Mouse (Mus musculus): ENCODE data around the gene Fbxw7.

The Fbxw7 gene

DNA sequence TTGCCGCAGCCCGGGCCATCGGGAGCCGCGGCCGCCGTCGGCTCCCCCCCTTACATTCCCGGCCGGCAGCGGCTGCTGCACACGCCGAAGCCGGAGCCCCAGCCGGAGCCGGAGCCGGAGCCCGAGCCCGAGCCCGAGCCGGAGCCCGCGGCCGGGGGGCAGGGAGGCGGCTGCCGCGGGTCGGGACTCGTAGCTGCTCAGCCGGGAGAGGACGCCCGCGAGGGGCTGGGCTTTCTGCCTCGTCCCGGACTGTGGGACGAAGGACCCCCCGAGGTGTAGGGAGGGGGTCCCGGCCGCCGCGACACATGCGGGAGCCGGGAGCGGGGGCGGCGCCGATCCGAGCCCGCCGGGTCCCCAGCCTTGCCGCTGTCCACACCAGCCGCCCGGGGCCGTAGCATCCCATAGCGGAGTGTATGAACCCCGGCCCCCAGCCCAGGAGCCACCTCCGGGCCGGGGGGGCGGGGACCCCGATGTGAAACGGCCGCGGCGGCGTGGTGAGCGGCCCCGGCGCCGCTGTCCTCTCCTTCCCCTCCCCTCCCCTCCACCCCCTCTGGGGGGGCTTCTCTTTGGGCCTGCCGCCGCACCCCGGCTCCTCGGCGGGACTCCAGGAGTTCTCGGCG, at the start of gene Fbxw7:
TSS of gene Fbxw7 (plus strand) at position 507 of the 620 bp plus-strand sequence.
- DNase-seq (ENCODE audit: low spot score): no peak

GRCm38 (mm10) chr3:84768940-84769339, 46.1 kb upstream of the Fbxw7 start:
- no peak for DNase-seq (ENCODE audit: low spot score)

GRCm38 (mm10) chr3:84769411-84769810, 45.7 kb upstream of the Fbxw7 start:
- DNase-seq (ENCODE audit: low spot score): no peak

DNA sequence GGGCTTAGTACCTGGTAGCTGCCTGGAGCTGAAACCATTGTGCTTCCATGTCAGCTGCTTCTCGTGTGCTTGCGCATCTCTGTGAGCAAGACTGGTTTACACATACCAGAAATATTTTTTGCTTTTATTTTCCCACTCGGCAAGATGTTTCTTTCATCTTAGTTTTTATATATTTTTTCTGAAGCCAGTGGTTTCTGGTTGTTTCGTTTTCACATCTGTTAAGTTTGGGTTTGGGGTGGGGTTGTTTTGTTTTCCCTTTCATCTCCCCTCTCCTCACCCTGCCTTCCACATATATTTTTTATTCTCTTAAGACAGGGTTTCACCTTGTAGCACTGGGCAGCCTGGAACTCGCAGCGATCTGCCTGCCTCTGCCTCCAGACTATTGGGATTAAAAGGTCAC, 44.5 kb upstream of the Fbxw7 start:
- DNase-seq (ENCODE audit: low spot score): no peak

GRCm38 (mm10) chr3:84771980-84772379, 43.1 kb upstream of the Fbxw7 start:
- no peak for DNase-seq (ENCODE audit: low spot score)

DNA sequence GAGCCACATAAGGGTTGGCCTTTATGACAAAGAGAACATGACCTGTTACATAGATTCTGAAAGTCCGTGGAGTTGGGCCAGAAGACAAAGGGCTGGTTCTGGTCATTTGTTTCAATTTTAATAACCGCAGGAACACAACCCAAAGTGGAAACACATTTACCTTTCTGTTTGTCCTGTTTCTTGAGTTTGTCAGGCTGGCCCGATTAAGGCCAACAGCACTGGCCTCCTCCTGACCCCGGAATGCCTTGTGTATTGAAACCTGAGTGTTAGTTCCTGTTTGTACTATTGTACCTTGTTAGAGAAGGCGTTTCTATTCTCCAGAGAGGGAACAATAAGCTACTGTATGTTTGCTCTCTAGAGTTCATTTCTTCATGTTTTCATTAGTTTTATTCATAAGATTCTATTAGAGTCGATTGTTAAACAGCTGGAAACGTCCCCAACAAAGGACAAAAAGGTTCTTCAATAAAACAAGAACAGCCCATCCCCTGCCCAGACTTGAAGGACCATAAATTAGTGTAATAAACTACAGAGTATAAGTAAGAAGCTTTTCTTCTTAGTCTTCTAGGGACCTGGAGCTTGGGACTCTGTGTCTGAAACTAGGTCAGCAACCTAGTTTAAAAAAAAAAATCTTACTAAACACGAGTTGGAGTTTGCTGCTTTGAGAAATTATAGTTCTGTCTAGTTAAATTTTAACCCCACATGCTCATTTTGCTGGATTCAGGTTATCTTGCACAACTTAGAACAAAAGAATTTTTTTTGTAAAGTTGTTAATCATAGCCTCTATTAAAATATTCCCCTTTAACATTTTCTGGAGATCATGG, 40.6 kb upstream of the Fbxw7 start:
- no peak for DNase-seq (ENCODE audit: low spot score)

DNA sequence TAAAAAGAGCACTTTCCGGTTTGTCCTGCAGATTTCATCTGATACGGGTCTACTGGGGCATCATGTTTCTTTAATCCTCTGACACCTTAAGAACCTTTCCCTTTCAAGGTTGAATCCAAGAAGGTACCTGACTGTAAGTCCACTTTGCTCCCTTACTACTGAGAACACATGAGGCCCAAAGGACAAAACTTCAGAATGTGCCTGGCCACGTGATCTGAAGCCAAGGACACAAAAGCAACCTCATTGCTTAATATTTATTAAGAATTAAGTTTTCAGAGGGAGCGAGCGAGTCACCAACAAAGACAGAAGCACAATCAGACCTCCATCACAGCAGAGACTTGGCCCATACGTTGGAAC, 40.0 kb upstream of the Fbxw7 start:
- DNase-seq (ENCODE audit: low spot score): no peak

GRCm38 (mm10) chr3:84775577-84775976, 39.5 kb upstream of the Fbxw7 start:
- no peak for DNase-seq (ENCODE audit: low spot score)

GRCm38 (mm10) chr3:84776084-84776483, 39.0 kb upstream of the Fbxw7 start:
- no peak for DNase-seq (ENCODE audit: low spot score)

GRCm38 (mm10) chr3:84787914-84788313, 27.2 kb upstream of the Fbxw7 start:
- no peak for DNase-seq (ENCODE audit: low spot score)

DNA sequence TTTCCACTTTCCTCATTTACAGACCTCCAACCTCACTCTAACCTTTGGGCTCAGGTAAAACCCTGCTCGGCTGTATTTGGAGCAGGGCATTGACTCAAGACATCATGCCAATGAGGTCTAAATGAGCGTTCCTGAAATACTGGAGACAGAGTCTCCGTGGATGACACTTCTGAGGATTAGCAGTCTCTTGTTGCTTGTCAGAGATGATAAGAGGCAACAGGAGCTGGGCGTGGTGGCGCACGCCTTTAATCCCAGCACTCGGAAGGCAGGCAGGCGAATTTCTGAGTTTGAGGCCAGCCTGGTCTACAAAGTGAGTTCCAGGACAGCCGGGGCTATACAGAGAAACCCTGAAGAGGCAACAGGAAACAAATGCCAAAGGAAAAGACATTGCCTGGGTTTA, 11.0 kb upstream of the Fbxw7 start:
- DNase-seq (ENCODE audit: low spot score): no peak

DNA sequence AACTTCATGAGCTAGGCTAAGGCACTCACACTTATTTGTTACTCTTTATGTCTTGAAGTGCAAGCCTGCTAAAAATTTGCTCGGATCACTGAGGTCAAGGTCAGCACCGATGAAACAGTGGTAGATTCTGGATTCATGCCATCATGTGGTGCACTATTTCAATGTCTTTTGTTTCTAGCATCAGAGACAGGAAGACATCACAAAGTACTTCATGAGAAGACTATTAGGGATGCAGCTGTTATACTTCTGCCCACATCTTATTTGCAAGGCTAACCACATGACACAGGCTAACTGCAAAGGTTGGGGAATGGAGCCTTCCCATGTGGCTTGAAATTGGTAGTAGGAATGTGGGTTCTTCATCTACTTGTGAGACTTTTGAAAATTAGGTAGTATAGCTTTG, 8.9 kb upstream of the Fbxw7 start:
- DNase-seq (ENCODE audit: low spot score): no peak

GRCm38 (mm10) chr3:84807826-84808225, 7.2 kb upstream of the Fbxw7 start:
- DNase-seq (ENCODE audit: low spot score): no peak

DNA sequence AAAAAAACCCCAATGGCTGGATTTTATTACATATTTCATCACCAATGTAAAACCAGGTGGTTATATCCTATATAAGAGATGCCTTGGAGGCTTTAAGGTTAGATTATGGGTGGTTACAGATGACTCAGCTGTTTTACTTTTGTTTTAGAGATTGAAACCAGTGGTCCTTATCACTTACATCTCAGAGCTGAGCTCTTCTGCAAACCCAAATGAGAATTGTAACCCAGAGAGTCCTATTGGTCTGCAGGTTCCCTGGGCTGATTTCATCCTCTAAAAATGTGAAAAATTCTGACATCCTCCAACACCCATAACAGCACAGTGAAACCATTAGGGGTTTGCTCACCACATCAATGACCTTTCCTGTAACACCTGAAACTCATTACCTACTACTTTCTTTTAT, 6.2 kb upstream of the Fbxw7 start:
- no peak for DNase-seq (ENCODE audit: low spot score)

GRCm38 (mm10) chr3:84810803-84811202, 4.3 kb upstream of the Fbxw7 start:
- DNase-seq (ENCODE audit: low spot score): no peak

- no peak for DNase-seq (ENCODE audit: low spot score)
Measured at GRCm38 (mm10) chr3:84813436-84814156, 1.5 kb upstream of the Fbxw7 start.

- peak; percentile 100 for DNase-seq (ENCODE audit: low spot score)
Measured at GRCm38 (mm10) chr3:84814157-84814761, 809 bp upstream of the Fbxw7 start.

DNA sequence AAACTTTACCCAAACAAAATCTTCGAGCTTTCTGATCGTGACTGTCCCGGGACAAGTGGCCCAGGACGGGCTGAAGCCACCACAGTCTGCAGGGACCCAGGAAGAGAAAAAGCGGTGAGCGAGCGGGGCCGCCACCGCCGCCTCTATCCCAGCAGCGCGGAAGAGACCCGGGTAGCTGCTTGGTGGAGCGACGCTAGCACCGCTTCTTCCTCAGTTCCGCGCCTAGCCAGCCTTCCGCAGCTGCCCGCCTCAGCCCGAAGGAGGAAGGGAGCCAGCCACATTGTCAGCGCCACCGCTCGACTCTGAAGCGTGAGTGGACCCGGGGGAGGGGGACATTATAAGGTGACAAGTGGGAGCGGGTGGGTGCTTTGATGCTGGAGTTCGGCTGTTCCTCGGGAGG, 393 bp downstream of the Fbxw7 start:
- peak; percentile 38 for DNase-seq (ENCODE audit: low spot score)

GRCm38 (mm10) chr3:84816951-84817350, 1.9 kb downstream of the Fbxw7 start:
- DNase-seq (ENCODE audit: low spot score): no peak

DNA sequence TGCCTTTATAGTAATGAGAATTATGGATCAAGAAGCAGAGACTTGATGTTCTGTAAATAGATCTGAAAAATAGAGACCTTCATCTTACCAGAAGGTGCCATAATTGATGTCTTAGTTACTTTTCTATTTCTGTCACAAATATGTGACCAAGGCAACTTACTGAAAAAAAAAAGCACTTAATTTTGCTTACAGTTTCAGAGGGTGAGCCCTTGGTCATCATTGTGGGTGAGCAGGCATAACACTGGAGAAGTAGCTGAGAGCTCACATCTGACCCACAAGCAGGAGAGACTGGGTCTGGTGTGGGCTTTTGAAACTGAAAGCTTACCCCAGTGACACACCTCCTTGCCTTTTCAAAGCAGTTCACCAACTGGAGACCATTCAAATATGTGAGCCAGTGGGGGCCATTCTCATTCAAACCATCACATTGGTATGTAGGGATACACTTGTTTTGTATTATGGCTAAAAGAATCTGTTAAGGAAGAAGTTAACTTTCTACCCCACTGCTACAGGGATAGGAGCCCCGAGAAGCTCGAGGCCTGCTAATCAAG, 5.7 kb downstream of the Fbxw7 start:
- DNase-seq (ENCODE audit: low spot score): no peak

- DNase-seq (ENCODE audit: low spot score): no peak
Measured at GRCm38 (mm10) chr3:84825990-84826389, 10.9 kb downstream of the Fbxw7 start.

- DNase-seq (ENCODE audit: low spot score): no peak
Measured at GRCm38 (mm10) chr3:84826405-84826804, 11.3 kb downstream of the Fbxw7 start.

Data from ovary, postnatal 36 days (tissue).